ENCODE assay signal across 8 mouse cellular contexts in genomic region chr4:128887641-128888091, GRCm38 (mm10). TPM values are rescaled to one million over a fixed set of nuclear protein-coding genes. Genes with fewer than 3 reads are reported as not detected.
DNase-seq lines count a peak whose midpoint lies in the region; ATAC-seq and TF ChIP-seq lines count a peak whose summit lies in the region.
"Had no signal": no experiment of that assay in that cellular context is flagged by ENCODE, and none has a peak within 500 bp of the region (broad histone marks: within the 10 kb centered on the region; RNA-seq: fewer than 3 reads in every experiment).

No protein-coding gene starts in this region.

- no peaks in the 10 kb centered on the region for H3K36me3 ChIP-seq in midbrain, embryonic 13.5 days
- H3K36me3 ChIP-seq in midbrain, embryonic 10.5 days, result peaks cover 4% of the 10 kb centered on the region; the same call in 1 of the 2 replicates
- 0 out of 2 replicates have a peak, but pooled peaks cover 3% of the 10 kb centered on the region for H3K36me3 ChIP-seq in midbrain, postnatal 0 days (ENCODE audit: insufficient read depth, low read length)

- H3K4me1 ChIP-seq in midbrain, embryonic 13.5 days (replicated peaks), result peaks cover 53% of the 10 kb centered on the region
- H3K4me1 ChIP-seq in midbrain, embryonic 10.5 days, result peaks cover 50% of the 10 kb centered on the region
- peaks cover 21% of the 10 kb centered on the region for H3K4me1 ChIP-seq in midbrain, postnatal 0 days (ENCODE audit: insufficient read depth, low read length)

- H3K4me2 ChIP-seq in midbrain, embryonic 13.5 days (replicated peaks), result peak overlapping the region; percentile 2; the same call in 1 of the 2 replicates
- H3K4me2 ChIP-seq in midbrain, postnatal 0 days (ENCODE audit: low read depth, low read length, poor library complexity, severe bottlenecking), result peak overlapping the region; percentile 15; the same call in 1 of the 2 replicates

- H3K9me3 ChIP-seq in midbrain, embryonic 13.5 days, result no peaks in the 10 kb centered on the region
- H3K9me3 ChIP-seq in midbrain, embryonic 10.5 days (replicated peaks), result no peaks in the 10 kb centered on the region
- H3K9me3 ChIP-seq in midbrain, postnatal 0 days (ENCODE audit: low read length), result no peaks in the 10 kb centered on the region

- 38% methylated on average over 9 of the region's 9 CpGs for WGBS in midbrain, embryonic 13.5 days
- 52% methylated on average over 9 of the region's 9 CpGs for WGBS in midbrain, embryonic 10.5 days
- WGBS in midbrain, postnatal 0 days, result 28% methylated on average over 9 of the region's 9 CpGs

- TF ChIP-seq CTCF in midbrain, postnatal 0 days (IDR thresholded peaks at IDR 0.05), result no peak

- H3K27ac ChIP-seq in midbrain, embryonic 13.5 days, result peak overlapping the region; percentile 48
- no peak overlapping the region for H3K27ac ChIP-seq in midbrain, embryonic 10.5 days (replicated peaks)
- H3K27ac ChIP-seq in midbrain, postnatal 0 days (ENCODE audit: low read depth, low read length), result no peak overlapping the region

- no peak overlapping the region for H3K4me3 ChIP-seq in midbrain, embryonic 13.5 days (replicated peaks)
- H3K4me3 ChIP-seq in midbrain, embryonic 10.5 days, result no peak overlapping the region
- H3K4me3 ChIP-seq in midbrain, postnatal 0 days (ENCODE audit: low read depth, low read length), result no peak overlapping the region

- H3K9ac ChIP-seq in midbrain, embryonic 13.5 days (replicated peaks), result no peak overlapping the region
- H3K9ac ChIP-seq in midbrain, postnatal 0 days (replicated peaks; ENCODE audit: low read length, poor library complexity, severe bottlenecking), result no peak overlapping the region

- no peak for DNase-seq in midbrain, embryonic 10.5 days (ENCODE audit: low spot score)
- DNase-seq in cerebellum, adult 11 months, result peak; percentile 91
- DNase-seq in cerebellum, postnatal 25 days, result peak; percentile 92 to 94
- DNase-seq in midbrain, postnatal 0 days (ENCODE audit: low spot score), result peak; percentile 88
- DNase-seq in heart, adult 18-20 months, result no peak
- DNase-seq: lung, postnatal 14 days had no signal

- no peak for ATAC-seq in midbrain, embryonic 13.5 days
- ATAC-seq in midbrain, postnatal 0 days (ENCODE audit: low FRiP score), result no peak
- ATAC-seq in CD4-positive, CD25-positive, alpha-beta regulatory T cell, adult 4 months, result no peak

- peaks cover 3% of the 10 kb centered on the region; the same call in 1 of the 2 replicates for H3K27me3 ChIP-seq in midbrain, embryonic 13.5 days
- peaks cover 29% of the 10 kb centered on the region for H3K27me3 ChIP-seq in midbrain, embryonic 10.5 days (ENCODE audit: low read depth, poor library complexity, severe bottlenecking)
- H3K27me3 ChIP-seq in midbrain, postnatal 0 days (ENCODE audit: insufficient read depth, low read length), result no peaks in the 10 kb centered on the region

RNA-seq across cellular contexts. Expression of gene Trim62, which starts 4.3 kb away (rescaled TPM):
- 11.3 and 15.9 TPM in 2 replicates for polyA plus RNA-seq in midbrain, embryonic 13.5 days (2015; fragmentation: Nextera tagmentation; extraction: Ambion mirVana)
- 7.6 and 10.0 TPM in 2 replicates for polyA plus RNA-seq in midbrain, embryonic 10.5 days (2016; fragmentation: Nextera tagmentation; extraction: Ambion mirVana)
- total RNA-seq in midbrain, postnatal 0 days (2014; rRNA removed), result 22.3 and 25.2 TPM in 2 replicates
- 25.9 and 26.8 TPM in 2 replicates for polyA plus RNA-seq in midbrain, postnatal 0 days (2015; fragmentation: Nextera tagmentation; extraction: Ambion mirVana)
- 1 to 10 TPM; 1.3 to 1.6 TPM for polyA plus RNA-seq in CD4-positive, CD25-positive, alpha-beta regulatory T cell, adult 4 months (2017; shearing (Covaris generic))
- 1 to 10 TPM; 1.1 to 1.3 TPM for total RNA-seq in heart, adult 18-20 months (2021)

Comparison
In these comparisons a context has a peak if more than half of its experiments do, and no peak if none do; other contexts are left out.
1. DNase-seq: peak in cerebellum, adult 11 months (single experiment), cerebellum, postnatal 25 days (2 of 2) and midbrain, postnatal 0 days (single experiment); none in midbrain, embryonic 10.5 days (single experiment) and heart, adult 18-20 months (0 of 2).